Mouse (Mus musculus) brown adipose tissue, adult 24 weeks (tissue): ENCODE results near the gene Tns3. TPM values are rescaled to one million over a fixed set of nuclear protein-coding genes. Genes with fewer than 3 reads are reported as not detected.
A peak's percentile ranks its signal among the peaks of the same experiment; 100 is the strongest.

Experiments used
- H3K27ac ChIP-seq: fragments of 200-500 bp; replicated peaks from 2 replicates; pipeline ENCODE4 v1.5.1; 2012; ENCODE audit warnings: low read depth, mild to moderate bottlenecking, low read length
- H3K4me1 ChIP-seq: fragments of 200-500 bp; 2 replicates; pipeline ENCODE4 v1.6.1; 2012; ENCODE audit warnings: low read length, mixed read lengths; ENCODE audit not compliant: control insufficient read depth, insufficient read depth, insufficient read length
- H3K4me3 ChIP-seq: fragments of 200-500 bp; 2 replicates; pipeline ENCODE4 v1.5.1; 2012; ENCODE audit warnings: low read depth, mild to moderate bottlenecking, low read length, moderate library complexity; ENCODE audit not compliant: insufficient read depth
- polyA plus RNA-seq: library from polyadenylated mRNA; stranded (reverse); fragments of >200 nt; gene quantifications from 2 replicates; pipeline ENCODE4 v1.2.4, GENCODE M21; 2012; ENCODE audit not compliant: missing spikeins, insufficient read depth, insufficient read length

The Tns3 gene
- polyA plus RNA-seq, 1 experiment: 3.0 TPM

DNA sequence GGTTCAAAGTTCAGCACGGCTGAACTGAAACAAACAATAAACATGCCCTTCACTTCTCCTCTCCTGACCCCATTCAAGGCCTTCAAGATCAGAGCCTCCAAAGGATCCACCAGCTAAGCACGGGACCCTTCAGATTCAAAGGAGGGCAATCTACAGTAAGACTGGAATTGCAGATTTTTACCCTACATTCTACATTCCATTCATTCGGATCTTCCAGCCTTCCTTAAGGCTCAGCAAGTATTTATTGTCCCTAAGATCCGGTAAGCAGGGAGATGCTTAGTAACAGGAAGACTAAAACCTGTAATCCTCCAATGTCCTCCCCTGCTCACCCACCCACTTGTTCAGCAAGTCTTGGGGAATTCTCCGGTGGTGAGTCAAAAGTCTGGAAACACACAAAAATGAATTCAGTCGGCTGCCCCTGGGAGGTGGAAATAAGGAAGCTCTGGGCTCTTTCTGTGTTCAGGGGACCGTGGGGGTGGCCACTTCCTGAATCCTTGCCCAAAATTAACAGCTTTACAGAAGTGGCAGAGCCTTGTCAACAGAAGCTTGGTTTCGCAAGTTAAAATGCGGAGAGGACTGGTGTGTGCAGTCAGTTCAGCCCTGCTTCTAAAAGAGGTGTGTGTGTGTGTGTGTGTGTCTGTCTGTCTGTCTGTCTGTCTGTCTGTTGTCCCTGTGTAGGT is 75.0 kb downstream of the Tns3 start:
- no peaks in the 10 kb centered on the region for H3K4me1 ChIP-seq
- H3K4me3 ChIP-seq: no peak overlapping the region
- H3K27ac ChIP-seq: peak overlapping the region; percentile 64

DNA sequence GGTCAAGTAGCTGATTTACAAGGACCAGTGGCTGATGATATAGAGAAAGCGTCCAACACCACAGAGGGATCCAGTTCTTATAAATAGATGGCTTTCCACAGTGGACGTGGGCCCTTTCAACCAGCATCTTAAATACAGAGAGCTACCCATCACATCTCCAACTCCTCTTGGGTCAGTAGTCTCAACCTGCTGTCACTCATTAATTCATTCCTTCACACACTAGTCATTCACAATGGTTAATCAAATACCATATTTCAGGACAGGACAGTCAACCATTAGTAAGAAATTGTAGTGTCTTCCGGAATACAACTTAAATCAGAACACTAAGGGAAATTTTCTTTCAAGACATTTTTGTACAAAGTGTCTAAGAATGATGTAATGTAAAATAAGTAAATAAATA is 76.4 kb downstream of the Tns3 start:
- Histone ChIP-seq H3K4me1 (peaks cover 3% of the 10 kb centered on the region; the same call in 1 of the 2 replicates), H3K4me3 (no peak overlapping the region), H3K27ac (no peak overlapping the region)

DNA sequence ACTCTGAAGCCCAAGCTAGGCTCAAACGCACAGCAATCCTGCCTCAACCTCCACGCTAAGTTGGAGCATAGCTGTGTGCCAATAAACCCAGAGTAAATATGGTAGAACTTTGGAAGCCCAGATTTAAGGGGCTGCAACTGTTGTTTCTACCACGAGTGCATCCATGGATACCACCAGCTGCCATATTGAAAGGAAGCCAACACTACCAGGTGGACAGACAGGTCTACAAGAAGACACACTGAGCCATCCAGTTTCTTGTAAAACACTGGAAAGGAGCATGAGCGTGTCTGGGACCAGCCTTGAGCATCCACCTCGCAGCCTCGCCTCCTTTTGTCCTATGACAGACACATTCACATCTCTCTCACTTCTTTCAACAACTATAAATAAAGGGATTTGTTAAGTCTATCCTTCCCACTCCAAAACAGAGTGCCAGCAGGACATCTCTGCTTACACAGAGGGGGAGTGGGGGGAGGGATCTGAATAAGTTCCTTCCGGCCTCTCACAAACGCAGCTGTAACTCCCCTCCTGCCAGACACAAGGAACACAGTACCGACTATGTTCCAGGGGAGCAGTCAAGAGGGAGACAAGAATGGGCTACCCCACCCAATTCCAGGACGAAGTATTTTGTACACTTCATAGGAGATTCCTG is 77.2 kb downstream of the Tns3 start:
- no peak overlapping the region for H3K4me3 ChIP-seq
- peaks cover 3% of the 10 kb centered on the region; the same call in 1 of the 2 replicates for H3K4me1 ChIP-seq
- no peak overlapping the region for H3K27ac ChIP-seq

DNA sequence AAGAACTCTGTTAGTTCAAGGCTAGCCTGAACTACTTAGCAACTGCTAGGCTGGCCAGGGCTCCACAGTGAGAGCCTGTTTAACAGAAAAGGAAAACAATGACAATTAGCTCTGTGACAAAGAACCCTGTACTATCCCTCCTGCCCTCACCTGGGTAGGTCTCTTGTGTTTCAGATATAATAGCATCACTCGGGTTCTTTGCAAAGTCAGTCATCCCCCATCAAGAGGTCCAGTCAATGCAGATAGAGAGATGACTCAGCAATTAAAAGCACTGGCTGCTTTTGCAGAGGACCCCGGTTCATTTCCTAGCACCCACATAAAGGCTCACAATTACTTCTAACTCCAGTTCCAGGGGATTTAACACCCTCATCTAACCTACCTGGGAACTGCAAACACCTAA is 78.0 kb downstream of the Tns3 start:
- no peak overlapping the region for H3K4me3 ChIP-seq
- H3K4me1 ChIP-seq: peaks cover 3% of the 10 kb centered on the region; the same call in 1 of the 2 replicates
- H3K27ac ChIP-seq: no peak overlapping the region

DNA sequence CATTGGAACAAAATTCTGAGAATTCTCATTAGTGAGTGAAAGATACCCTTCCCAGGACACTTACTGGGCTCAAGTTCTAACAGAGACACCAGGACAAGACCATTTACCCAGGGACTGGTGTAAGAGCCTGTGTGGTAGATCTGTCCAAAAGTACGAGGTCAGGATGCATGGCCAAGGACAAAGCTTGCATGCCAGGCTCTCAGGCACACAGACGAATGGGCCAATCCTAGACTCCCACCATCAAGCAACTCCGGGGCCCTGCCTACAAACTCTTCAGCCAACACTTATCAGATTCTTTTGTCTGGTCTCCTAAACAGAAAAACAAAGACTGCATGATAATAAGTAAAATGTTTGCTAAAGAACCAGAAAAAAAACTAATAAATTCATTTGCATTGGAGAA is 78.6 kb downstream of the Tns3 start:
- Histone ChIP-seq H3K27ac (no peak overlapping the region), H3K4me3 (no peak overlapping the region), H3K4me1 (peaks cover 3% of the 10 kb centered on the region; the same call in 1 of the 2 replicates)

DNA sequence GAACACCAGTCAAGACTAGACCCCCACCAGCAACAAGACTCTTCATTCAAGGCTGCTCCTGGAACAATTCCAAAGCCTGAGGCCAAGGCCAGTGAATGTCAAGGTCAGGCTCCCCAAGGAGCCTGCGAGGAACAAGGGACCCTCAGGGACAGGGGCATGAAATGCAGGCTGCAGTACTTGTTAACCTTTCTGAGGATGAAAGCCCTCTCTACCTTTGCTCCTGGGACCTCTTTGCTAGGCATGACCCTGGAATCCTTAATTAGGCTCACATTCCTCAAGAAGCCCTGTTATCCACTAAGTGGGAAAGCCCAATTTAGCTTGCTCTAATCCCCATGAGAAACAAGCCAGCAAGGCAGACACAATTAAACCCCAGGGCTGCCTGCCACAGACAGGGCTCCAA is 79.4 kb downstream of the Tns3 start:
- no peak overlapping the region for H3K27ac ChIP-seq
- H3K4me3 ChIP-seq: no peak overlapping the region

DNA sequence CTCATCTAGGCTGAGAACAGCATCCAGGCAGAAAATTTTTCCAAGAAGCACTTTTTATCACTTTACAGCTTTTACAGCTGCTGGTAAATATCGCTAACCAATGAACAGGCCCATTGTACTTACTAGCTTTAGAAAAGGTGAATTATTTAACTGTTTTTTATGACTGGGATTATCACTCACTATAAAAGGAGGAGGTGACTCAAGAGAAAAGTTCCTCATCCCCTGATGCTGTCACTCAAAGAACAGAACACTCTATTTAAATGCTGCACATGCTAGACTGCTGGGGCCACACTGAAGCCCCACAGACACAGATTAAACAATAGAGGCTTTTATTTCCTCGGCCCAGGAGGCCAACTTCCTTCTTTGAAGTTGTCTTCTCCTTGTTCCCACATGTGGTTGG is 80.0 kb downstream of the Tns3 start:
- peaks cover 3% of the 10 kb centered on the region; the same call in 1 of the 2 replicates for H3K4me1 ChIP-seq
- no peak overlapping the region for H3K27ac ChIP-seq
- H3K4me3 ChIP-seq: no peak overlapping the region

More for the DNA sequence above, 79.4 kb downstream of the Tns3 start:
- H3K4me1 ChIP-seq: peaks cover 3% of the 10 kb centered on the region; the same call in 1 of the 2 replicates

DNA sequence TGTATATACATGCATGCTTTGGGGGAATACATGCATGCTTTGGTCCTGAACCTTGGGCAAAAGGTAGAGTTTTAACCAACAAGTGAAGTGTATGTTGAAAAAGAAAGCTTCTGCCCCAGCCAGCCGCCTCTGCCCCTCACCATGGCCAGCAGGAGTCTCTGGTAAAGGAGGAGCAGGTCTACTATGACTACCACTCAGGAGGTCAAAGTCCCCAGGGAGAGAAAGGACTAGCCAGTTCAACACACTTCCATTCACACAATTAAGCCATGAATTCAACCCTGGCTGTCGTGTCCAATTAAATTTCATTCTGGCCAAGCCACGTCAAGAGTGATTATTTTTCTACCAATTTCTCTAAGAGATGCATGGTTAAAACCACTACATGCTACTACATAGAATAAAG is 81.2 kb downstream of the Tns3 start:
- H3K27ac ChIP-seq: no peak overlapping the region
- H3K4me3 ChIP-seq: no peak overlapping the region
- H3K4me1 ChIP-seq: peaks cover 3% of the 10 kb centered on the region; the same call in 1 of the 2 replicates

DNA sequence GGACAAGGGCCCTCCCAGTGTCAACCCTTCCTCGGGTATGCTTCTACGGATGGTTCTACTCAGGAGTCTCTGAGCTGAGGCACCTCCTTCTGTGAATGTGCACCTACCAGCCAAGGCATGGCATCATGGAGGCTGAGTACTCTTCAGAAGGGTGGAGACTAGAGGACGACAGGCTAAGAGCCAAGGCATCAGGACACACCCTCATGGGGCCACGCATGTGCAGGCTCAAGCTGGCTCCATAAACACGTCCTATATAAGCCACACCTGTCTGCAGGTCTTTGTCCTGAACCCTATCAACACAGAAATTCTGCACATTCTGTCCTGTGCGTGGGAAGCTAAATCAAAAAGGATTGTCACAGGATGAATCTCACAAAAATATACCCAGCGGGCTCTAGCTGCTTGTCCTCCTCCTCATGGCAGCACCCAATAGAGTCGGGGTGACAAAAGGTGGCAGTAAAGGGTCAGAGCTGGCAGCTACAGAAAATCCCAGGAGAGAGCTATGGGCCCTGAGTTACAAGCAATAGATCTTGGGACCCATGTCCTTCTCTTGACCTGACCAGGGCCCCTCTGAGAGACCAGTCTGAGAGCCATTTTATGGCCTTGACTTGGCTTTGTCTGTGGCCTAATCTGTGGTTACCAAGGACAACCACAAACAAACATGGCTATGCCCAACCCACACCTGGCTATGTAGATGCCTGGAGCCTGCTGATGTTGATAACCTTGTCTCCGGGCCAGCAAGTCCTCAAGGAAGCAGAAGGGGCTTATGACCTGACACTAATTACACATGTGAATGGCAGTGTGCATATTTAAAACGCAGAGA is 82.0 kb downstream of the Tns3 start:
- H3K4me3 ChIP-seq: no peak overlapping the region
- H3K4me1 ChIP-seq: peaks cover 3% of the 10 kb centered on the region; the same call in 1 of the 2 replicates
- no peak overlapping the region for H3K27ac ChIP-seq

DNA sequence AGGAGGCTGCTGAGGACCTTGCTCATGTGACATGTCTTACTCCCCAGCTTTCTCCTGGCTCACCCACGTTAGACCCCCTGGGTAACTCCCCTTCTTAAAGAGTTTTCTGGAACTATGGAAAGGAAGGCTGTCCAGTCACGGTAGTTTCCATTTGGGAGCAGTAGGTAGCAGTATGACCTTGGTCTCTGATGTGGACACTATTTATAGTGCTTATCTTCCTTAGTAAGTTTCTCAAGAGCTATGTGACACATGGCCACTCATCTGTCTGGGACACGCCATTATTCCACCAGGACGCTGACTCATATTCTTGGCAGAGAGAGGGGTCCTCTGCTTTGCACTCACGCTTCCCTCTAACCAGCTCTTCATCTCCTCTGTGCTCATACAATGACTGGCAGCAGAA is 84.5 kb downstream of the Tns3 start:
- H3K4me1 ChIP-seq: peaks cover 3% of the 10 kb centered on the region; the same call in 1 of the 2 replicates
- H3K4me3 ChIP-seq: no peak overlapping the region
- 0 out of 2 replicates have a peak overlapping the region, but pooled peaks have one; percentile 8 for H3K27ac ChIP-seq

DNA sequence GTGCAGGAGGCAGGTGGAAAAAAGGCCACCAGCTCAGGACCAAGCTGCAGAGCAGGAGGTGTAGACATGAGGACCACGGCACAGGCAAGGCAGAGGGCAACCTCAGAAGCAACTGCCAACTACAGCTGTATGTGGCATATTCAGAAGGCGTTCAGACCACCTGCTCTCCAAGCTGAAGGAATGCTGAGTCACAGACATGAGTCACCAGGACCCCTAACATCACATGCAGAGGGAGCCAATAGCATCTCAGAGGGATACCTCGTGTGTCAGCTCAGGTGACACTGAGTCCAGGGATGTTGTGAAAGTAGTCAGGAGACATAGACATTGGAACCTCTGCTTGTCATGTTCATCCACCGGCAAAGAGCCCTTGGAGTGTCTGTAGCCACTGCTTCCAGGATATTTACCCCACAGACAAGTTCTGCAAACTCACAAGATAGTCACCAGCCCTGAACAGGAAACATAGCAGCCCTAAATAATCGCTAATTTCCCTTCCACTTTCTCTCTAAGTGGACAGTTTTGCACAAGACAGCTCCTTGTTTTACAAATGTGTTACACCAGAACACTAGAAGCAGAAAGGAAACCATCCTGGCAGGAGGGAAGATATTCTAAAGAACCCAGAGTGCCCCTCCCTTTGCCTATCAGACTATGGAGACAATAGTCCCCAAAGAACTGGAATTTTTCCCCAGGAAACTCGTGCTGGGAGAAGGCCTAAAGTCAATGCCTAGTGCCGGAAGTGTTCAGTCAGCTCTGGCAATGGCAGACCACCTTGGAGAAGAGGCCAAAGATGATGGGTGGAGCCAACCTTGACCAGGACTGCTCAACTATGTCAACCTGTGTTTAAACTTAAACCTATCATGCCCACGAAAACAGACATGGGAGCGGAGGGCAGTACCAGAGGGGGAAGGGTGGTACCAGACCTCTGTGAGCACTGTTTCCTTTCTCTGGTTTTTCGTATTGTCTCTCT is 88.8 kb downstream of the Tns3 start:
- no peaks in the 10 kb centered on the region for H3K4me1 ChIP-seq
- H3K4me3 ChIP-seq: no peak overlapping the region
- H3K27ac ChIP-seq: peak overlapping the region; percentile 58

DNA sequence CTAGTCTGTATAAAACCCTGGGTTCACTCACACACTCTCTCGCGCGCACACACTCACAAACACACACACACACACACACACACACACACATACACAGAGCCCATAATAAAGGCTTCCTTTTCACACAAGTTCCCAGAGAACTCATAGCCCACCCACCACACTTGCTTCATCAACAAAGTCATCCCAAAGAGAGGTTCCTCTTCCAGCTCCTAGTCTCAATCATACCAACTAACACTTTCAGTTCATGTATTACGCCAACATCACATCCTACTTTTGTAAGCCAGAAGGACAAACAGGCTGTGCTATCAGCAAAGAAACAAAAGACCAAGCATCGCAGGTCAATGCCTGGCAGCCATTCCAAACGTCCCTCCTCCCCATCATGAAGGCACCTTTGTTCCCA is 89.8 kb downstream of the Tns3 start:
- no peak overlapping the region for H3K4me3 ChIP-seq
- H3K4me1 ChIP-seq: no peaks in the 10 kb centered on the region
- peak overlapping the region; percentile 58 for H3K27ac ChIP-seq

DNA sequence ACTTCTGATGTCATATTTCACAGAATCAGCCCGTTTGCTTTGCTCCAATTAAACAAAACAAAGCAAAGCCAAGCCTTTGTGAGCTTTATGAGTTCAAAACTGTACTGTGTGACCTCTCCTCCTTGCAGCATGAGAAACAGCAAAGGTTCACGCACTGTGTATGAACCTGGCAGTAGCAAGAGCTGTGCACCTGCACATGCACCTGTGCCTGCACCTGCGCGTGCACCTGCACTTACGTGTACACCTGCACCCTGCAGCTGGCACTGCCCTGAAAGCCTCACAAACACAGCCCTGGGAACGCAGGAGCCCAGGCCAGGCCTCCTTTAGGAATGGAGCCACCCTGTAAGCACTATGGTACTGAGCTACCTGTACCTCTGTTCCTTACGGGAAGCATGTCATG is 91.6 kb downstream of the Tns3 start:
- no peak overlapping the region for H3K27ac ChIP-seq
- H3K4me1 ChIP-seq: no peaks in the 10 kb centered on the region
- no peak overlapping the region for H3K4me3 ChIP-seq

DNA sequence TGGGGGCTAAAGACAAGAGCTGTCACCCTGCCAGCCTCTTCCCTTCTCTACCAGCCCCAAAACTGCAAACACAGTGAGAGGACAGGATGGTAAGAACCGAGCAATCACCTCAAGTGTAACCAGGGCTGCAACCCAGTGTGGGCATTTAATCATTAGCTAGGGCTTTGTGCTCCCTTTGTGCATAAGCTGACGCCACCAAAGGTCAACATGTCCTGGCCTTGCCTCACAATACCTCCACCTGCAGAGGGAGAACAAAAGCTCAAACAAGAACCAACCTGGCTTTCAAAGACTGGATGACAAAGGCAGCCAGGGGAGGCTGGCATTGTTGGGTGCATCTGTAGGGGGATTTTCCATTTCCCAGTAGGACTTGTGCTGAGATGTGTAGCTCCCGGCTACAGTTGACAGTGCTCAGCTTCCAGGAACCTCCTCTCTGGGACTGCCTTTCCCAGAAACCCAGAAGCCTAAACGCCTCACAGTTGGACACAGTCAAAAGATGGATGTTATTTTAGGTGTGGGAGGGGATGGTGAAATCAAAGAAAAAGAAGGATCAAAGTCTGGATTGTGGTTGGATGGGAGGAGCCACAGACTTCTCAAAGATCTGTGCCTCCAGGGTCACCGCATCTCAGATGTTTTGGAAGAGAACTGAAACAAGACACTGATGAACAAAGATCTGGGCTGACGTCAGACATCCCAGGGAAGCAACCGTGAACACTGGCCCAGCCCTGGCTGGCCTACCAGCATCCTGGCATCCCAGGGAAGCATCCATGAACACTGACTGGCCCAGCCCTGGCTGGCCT is 94.9 kb downstream of the Tns3 start:
- Histone ChIP-seq H3K27ac (no peak overlapping the region), H3K4me3 (no peak overlapping the region), H3K4me1 (no peaks in the 10 kb centered on the region)
